Mouse (Mus musculus): Measurements from ENCODE around the gene AC109138.7.

DNA sequence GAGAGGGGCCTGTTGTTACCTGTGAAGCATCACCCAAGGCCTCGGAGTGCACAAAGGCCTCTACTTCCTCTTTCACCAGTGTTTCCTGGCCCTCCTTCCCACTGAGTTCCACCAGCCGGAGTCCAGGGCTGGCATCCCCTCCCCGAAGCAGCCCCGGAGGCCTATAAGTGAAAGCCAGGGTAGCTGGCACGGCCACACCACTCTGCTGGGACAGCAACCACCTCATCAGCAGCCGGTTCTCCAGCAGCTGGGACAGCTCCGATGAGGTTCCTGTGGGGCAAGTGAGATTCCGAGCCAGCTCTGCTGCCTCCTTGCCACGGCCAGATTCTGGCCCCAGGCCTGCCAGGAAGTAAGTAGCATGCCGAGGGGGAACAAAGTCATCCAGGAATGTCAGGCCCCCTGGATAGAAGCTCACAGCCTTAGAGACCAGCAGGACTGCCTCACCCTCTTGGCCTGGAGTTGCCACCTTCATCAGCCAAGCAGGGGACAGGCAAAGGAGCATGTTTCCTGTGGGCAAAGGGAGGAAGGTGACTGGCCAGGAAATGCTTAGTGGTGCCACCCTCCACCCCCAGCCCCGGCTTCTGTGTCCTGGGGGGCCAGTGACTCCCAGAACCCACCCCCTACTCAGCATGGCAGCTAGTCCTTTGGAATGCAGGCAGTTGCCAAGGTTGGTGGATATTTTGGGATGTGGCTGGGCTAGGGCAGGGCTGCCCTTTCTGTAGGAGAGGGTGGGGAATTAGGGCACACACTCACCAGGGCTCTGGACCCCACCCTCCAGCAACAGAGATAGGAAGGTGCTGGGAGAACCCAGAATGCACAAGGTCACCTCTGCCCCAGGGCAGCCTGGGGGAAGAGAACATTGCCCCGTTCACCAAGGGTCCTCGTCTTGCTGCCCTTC is 42.5 kb upstream of the AC109138.7 start:
- no peak for TF ChIP-seq EP300 (IDR thresholded peaks at IDR 0.05; ENCODE audit: low read length)
- TF ChIP-seq HCFC1 (IDR thresholded peaks at IDR 0.05; ENCODE audit: low read depth, low read length): no peak
- no peak for TF ChIP-seq E2F4 (IDR thresholded peaks at IDR 0.05; ENCODE audit: insufficient replicate concordance, low read depth, low read length)
- no peak for TF ChIP-seq ETS1 (conservative IDR thresholded peaks at IDR 0.05; ENCODE audit: low read depth, low read length)
- TF ChIP-seq USF1 (IDR thresholded peaks at IDR 0.05; ENCODE audit: low read depth, low read length): no peak
- TF ChIP-seq MAX (IDR thresholded peaks at IDR 0.05; ENCODE audit: low read length): no peak
- no peak for TF ChIP-seq RCOR1 (conservative IDR thresholded peaks at IDR 0.05; ENCODE audit: low read depth, low read length)
- TF ChIP-seq RAD21 (IDR thresholded peaks at IDR 0.05; ENCODE audit: low read depth, low read length): no peak
